Mouse (Mus musculus): ENCODE data around the gene Arhgap17. TPM values are rescaled to one million over a fixed set of nuclear protein-coding genes. Genes with fewer than 3 reads are reported as not detected.
A peak's percentile ranks its signal among the peaks of the same experiment; 100 is the strongest.

The Arhgap17 gene
- polyA plus RNA-seq, 1 experiment from 2014 or later = 12.5 TPM

DNA sequence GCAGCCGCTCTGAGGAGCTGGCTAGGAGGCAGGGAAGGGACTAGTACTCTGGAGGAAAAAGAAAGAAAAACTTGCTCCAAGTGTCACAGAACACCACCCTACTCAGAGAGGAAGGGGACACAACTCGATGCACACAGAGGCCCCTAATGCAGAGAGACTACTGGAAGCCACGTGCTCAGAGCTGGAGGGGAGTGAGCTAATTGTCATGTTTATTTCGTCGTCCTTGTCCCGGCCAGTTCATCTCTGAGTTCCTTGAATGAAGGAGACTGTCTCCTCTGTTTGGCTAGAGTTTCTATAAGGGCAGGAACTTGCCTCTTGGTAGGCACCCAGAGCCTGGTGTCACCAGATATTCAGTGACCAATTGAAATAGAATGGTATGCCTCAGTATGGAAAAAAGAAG lies 118.4 kb downstream of the Arhgap17 start:
- 54% methylated on average over 6 of the region's 6 CpGs for WGBS
- ATAC-seq = no peak

DNA sequence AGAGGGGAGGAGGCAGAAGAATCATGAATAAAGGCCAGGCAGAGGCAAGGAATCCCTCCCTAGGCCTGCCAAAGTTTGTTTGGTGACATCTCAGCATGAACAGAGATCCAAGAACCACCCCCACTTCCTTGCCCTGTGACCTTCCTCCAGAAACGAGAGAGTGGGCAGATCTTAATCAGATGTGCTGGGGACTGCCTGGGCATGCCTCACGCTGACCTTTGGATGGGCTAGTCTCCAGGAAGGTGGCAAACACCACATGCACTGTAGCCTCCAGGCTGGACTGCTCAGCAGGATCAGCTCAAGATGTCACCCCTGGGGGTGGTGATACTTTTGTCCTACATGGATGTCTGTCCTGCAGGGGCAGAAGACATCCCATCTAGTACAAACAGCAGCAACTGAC lies 121.5 kb downstream of the Arhgap17 start:
- WGBS = 64% methylated on average over 2 of the region's 2 CpGs
- Histone ChIP-seq H3K4me3 (no peak overlapping the region), H3K4me1 (0 out of 2 replicates have a peak, but pooled peaks cover under 1% of the 10 kb centered on the region), H3K4me2 (no peak overlapping the region), H3K36me3 (ENCODE audit: poor library complexity, severe bottlenecking) (no peaks in the 10 kb centered on the region), H3K9me3 (replicated peaks) (no peaks in the 10 kb centered on the region), H3K9ac (no peak overlapping the region), H3K27me3 (no peaks in the 10 kb centered on the region), H3K27ac (no peak overlapping the region)
- ATAC-seq = no peak

More for the DNA sequence above, 118.4 kb downstream of the Arhgap17 start:
- Histone ChIP-seq H3K9ac (no peak overlapping the region), H3K9me3 (replicated peaks) (no peaks in the 10 kb centered on the region), H3K36me3 (ENCODE audit: poor library complexity, severe bottlenecking) (no peaks in the 10 kb centered on the region), H3K27me3 (no peaks in the 10 kb centered on the region), H3K4me2 (no peak overlapping the region), H3K4me1 (0 out of 2 replicates have a peak, but pooled peaks cover 3% of the 10 kb centered on the region), H3K27ac (no peak overlapping the region), H3K4me3 (no peak overlapping the region)

DNA sequence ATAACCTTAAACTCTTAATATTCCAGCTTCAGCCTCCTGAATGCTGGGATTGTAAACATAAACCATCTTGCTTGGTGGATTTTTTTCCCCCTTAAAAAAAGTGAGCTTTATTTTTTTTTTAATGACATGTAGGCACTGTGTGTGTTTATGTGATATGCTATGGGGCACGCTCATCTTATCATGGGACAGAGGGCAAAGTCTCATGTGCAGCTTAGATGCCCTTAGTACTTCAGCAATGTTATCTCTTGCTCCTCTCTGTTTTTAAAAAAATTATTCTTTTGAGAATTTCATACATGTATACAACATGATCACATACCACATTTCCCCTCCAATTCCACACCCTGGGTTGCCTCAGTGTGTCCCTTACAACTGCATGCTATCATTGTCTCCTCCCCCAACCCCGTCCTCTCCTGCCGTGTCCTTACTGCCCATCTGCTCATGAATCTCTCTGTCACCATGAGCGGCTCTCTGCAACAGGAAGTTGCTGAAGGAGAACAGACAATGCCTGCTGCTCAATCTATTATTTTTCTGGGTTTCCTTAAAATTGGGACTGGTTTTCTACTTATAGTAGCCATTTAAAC lies 123.1 kb downstream of the Arhgap17 start:
- no peak for ATAC-seq
- Histone ChIP-seq H3K4me3 (no peak overlapping the region), H3K4me1 (no peaks in the 10 kb centered on the region), H3K27me3 (no peaks in the 10 kb centered on the region), H3K27ac (no peak overlapping the region), H3K9ac (no peak overlapping the region), H3K9me3 (replicated peaks) (no peaks in the 10 kb centered on the region), H3K36me3 (ENCODE audit: poor library complexity, severe bottlenecking) (no peaks in the 10 kb centered on the region), H3K4me2 (no peak overlapping the region)
- WGBS = 82% methylated on average over 4 of the region's 4 CpGs

DNA sequence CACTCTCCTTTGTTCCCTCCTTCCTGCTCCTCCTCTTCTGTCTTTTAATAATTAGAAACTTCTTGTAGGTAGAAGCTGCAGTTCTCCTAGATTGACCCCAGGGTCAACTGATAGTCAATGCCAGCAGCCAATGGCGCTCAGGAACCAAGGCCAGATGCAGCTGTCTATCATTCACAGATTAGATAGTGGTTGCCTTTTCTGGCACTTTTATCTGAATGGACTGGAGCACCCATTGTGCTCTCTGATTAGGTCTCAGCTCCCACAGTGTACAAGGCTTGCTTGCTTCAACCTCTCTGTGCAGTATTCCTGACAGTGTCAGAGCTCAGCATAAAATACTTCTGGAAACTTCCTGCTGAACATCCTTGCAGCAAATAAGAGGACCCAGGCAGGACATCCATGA lies 124.9 kb downstream of the Arhgap17 start:
- no peak overlapping the region for H3K4me3 ChIP-seq
- H3K4me2 ChIP-seq = no peak overlapping the region
- no peak for ATAC-seq
- no peak overlapping the region for H3K9ac ChIP-seq
- H3K27me3 ChIP-seq = no peaks in the 10 kb centered on the region
- no peak overlapping the region for H3K27ac ChIP-seq
- 81% methylated on average over 1 of the region's 1 CpGs for WGBS
- no peaks in the 10 kb centered on the region for H3K36me3 ChIP-seq (ENCODE audit: poor library complexity, severe bottlenecking)
- no peaks in the 10 kb centered on the region for H3K9me3 ChIP-seq (replicated peaks)
- no peaks in the 10 kb centered on the region for H3K4me1 ChIP-seq

DNA sequence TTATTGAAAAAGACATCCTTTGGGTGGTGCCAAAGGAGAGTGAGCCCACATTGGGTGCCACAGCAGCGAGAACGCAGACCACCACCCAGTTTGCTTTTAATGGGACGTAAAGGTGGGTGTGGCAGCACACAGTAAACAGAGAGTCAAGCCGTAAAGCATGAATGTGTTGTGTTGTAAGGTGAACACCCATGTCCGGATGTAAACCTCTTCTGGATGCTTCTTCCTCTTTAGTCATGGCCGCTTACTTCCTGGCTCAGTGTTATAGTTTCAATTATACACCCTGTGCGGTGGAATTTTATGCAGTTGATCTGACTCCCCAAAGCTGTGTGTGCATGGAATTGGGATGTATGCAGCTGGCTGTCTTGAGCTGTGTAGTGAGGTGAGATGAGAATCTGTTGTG lies 127.5 kb downstream of the Arhgap17 start:
- H3K27ac ChIP-seq = no peak overlapping the region
- no peaks in the 10 kb centered on the region for H3K27me3 ChIP-seq
- 89% methylated on average over 7 of the region's 7 CpGs for WGBS
- H3K4me3 ChIP-seq = no peak overlapping the region
- peaks cover 9% of the 10 kb centered on the region; the same call in 1 of the 2 replicates for H3K4me1 ChIP-seq
- no peak overlapping the region for H3K4me2 ChIP-seq
- ATAC-seq = no peak
- H3K9me3 ChIP-seq (replicated peaks) = no peaks in the 10 kb centered on the region
- no peaks in the 10 kb centered on the region for H3K36me3 ChIP-seq (ENCODE audit: poor library complexity, severe bottlenecking)
- no peak overlapping the region for H3K9ac ChIP-seq

DNA sequence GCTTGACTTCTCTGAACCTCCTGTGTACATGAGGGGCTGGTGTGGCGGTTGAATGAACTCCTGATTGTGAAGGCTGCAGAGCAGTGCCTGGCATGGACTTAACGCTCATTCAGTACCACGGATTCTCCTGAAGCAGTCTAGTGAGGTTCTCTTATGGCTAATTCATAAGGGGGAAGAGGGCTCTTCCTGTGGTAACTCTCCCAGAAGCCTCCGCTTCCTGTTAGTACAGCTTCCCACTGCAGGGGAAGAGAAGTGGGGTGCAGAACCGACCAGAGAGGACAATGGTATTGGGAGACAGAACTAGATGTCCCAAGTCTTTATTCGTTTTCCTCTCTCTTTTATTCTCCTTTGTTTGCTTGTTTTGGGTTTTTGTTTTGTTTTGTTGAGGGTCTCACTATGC lies 129.7 kb downstream of the Arhgap17 start:
- Histone ChIP-seq H3K4me2 (no peak overlapping the region), H3K4me3 (no peak overlapping the region), H3K36me3 (ENCODE audit: poor library complexity, severe bottlenecking) (no peaks in the 10 kb centered on the region), H3K9ac (no peak overlapping the region), H3K27ac (no peak overlapping the region), H3K27me3 (no peaks in the 10 kb centered on the region), H3K4me1 (peaks cover 9% of the 10 kb centered on the region; the same call in 1 of the 2 replicates), H3K9me3 (replicated peaks) (no peaks in the 10 kb centered on the region)
- 70% methylated on average over 6 of the region's 6 CpGs for WGBS
- ATAC-seq = no peak

DNA sequence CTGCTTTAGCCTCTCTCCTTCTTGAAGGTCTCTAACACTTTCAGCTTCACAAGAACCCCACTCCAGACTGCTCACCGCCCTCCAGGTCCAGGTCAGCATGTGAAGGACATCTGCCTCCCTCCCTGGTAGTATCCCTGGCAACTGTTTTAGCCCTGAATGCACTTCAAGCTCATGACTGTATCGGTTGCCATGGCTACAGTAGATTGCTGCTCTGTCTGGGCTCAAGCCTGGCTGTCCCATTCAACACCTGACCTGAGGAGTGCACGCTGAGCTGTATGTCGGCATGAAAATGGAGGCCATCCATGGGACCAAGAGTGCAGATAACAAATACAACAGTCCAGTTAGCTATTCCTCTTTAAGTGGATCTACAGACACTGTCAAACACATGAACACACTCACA lies 131.1 kb downstream of the Arhgap17 start:
- no peak overlapping the region for H3K27ac ChIP-seq
- no peaks in the 10 kb centered on the region for H3K27me3 ChIP-seq
- H3K4me3 ChIP-seq = no peak overlapping the region
- H3K9me3 ChIP-seq (replicated peaks) = no peaks in the 10 kb centered on the region
- 64% methylated on average over 4 of the region's 4 CpGs for WGBS
- H3K4me1 ChIP-seq = peaks cover 9% of the 10 kb centered on the region; the same call in 1 of the 2 replicates
- no peak overlapping the region for H3K9ac ChIP-seq
- H3K4me2 ChIP-seq = no peak overlapping the region
- H3K36me3 ChIP-seq (ENCODE audit: poor library complexity, severe bottlenecking) = no peaks in the 10 kb centered on the region
- peak; percentile 67; the same call in 1 of the 2 replicates for ATAC-seq

DNA sequence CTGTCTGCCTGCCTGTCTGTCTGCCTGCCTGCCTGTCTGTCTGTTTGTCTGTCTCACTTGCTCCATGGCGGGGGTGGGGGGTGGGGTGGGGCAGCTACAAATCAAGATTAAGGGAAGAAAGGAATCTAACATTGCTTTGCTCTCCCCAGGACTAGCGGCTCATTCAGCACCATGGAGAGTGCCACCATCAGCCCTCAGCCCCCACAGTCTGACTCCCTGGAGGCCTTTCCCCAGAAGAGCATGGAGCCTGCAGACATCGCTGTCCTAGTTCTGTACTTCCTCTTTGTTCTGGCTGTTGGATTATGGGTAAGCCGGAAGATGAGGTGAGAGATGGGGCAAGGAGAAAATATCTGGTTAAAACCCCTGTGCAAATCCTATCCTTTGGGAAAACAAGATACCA lies 134.3 kb downstream of the Arhgap17 start:
- Histone ChIP-seq H3K27ac (no peak overlapping the region), H3K27me3 (no peaks in the 10 kb centered on the region), H3K9ac (no peak overlapping the region), H3K4me1 (peaks cover 9% of the 10 kb centered on the region; the same call in 1 of the 2 replicates), H3K4me3 (no peak overlapping the region), H3K9me3 (replicated peaks) (no peaks in the 10 kb centered on the region), H3K36me3 (ENCODE audit: poor library complexity, severe bottlenecking) (no peaks in the 10 kb centered on the region), H3K4me2 (no peak overlapping the region)
- no peak for ATAC-seq
- WGBS = 34% methylated on average over 4 of the region's 4 CpGs

Other genes starting within 250 kb of the Arhgap17 start
- gene Tnrc6a, start 246.0 kb downstream of the Arhgap17 start, polyA plus RNA-seq (2015; fragmentation: Nextera tagmentation; extraction: Ambion mirVana) = 49.9 and 62.0 TPM in 2 replicates
- not detected in 2 replicates for gene Slc5a11, start 155.1 kb downstream of the Arhgap17 start, polyA plus RNA-seq (2015; fragmentation: Nextera tagmentation; extraction: Ambion mirVana)
- 81.2 and 87.7 TPM in 2 replicates for gene Lcmt1, start 131 bp downstream of the Arhgap17 start, polyA plus RNA-seq (2015; fragmentation: Nextera tagmentation; extraction: Ambion mirVana)
- gene Aqp8, start 92.4 kb upstream of the Arhgap17 start, polyA plus RNA-seq (2015; fragmentation: Nextera tagmentation; extraction: Ambion mirVana) = not detected in 2 replicates
- gene Zkscan2, start 130.5 kb upstream of the Arhgap17 start, polyA plus RNA-seq (2015; fragmentation: Nextera tagmentation; extraction: Ambion mirVana) = 9.1 and 10.8 TPM in 2 replicates